Mouse (Mus musculus): Measurements from ENCODE around the gene P4ha3. TPM values are rescaled to one million over a fixed set of nuclear protein-coding genes. Genes with fewer than 3 reads are reported as not detected.

Gene P4ha3
- polyA plus RNA-seq, 1 experiment from 2014 or later, result 5.6 TPM

Other genes with a start within 250 kb of the P4ha3 start
- gene Pold3, start 164.0 kb upstream of the P4ha3 start, polyA plus RNA-seq (2014; fragmentation: Nextera tagmentation; extraction: Ambion mirVana), result 116 and 121 TPM in 2 replicates
- gene Lipt2, start 126.2 kb upstream of the P4ha3 start, polyA plus RNA-seq (2014; fragmentation: Nextera tagmentation; extraction: Ambion mirVana), result 20.4 and 22.5 TPM in 2 replicates
- 3.3 and 4.1 TPM in 2 replicates for gene Kcne3, start 109.0 kb upstream of the P4ha3 start, polyA plus RNA-seq (2014; fragmentation: Nextera tagmentation; extraction: Ambion mirVana)
- 5.2 and 6.2 TPM in 2 replicates for gene Pgm2l1, start 58.1 kb upstream of the P4ha3 start, polyA plus RNA-seq (2014; fragmentation: Nextera tagmentation; extraction: Ambion mirVana)
- gene C2cd3, start 86.7 kb downstream of the P4ha3 start, polyA plus RNA-seq (2014; fragmentation: Nextera tagmentation; extraction: Ambion mirVana), result 46.9 and 48.8 TPM in 2 replicates
- gene Ppme1, start 86.8 kb downstream of the P4ha3 start, polyA plus RNA-seq (2014; fragmentation: Nextera tagmentation; extraction: Ambion mirVana), result 94.5 and 106 TPM in 2 replicates
- not detected in 2 replicates for gene Ucp3, start 187.5 kb downstream of the P4ha3 start, polyA plus RNA-seq (2014; fragmentation: Nextera tagmentation; extraction: Ambion mirVana)
- 79.7 and 90.4 TPM in 2 replicates for gene Ucp2, start 207.8 kb downstream of the P4ha3 start, polyA plus RNA-seq (2014; fragmentation: Nextera tagmentation; extraction: Ambion mirVana)
- 0.49 and 0.84 TPM in 2 replicates for gene Dnajb13, start 229.4 kb downstream of the P4ha3 start, polyA plus RNA-seq (2014; fragmentation: Nextera tagmentation; extraction: Ambion mirVana)

All from forebrain, embryonic 11.5 days (tissue).